Mouse (Mus musculus) NIH3T3 (cell line): ENCODE results near the gene Csf3r.

Experiments used
- DNase-seq: peaks from one replicate; pipeline ENCODE4 v3.0.0-alpha.2; 2012; ENCODE audit warnings: low read depth

The Csf3r gene

DNA sequence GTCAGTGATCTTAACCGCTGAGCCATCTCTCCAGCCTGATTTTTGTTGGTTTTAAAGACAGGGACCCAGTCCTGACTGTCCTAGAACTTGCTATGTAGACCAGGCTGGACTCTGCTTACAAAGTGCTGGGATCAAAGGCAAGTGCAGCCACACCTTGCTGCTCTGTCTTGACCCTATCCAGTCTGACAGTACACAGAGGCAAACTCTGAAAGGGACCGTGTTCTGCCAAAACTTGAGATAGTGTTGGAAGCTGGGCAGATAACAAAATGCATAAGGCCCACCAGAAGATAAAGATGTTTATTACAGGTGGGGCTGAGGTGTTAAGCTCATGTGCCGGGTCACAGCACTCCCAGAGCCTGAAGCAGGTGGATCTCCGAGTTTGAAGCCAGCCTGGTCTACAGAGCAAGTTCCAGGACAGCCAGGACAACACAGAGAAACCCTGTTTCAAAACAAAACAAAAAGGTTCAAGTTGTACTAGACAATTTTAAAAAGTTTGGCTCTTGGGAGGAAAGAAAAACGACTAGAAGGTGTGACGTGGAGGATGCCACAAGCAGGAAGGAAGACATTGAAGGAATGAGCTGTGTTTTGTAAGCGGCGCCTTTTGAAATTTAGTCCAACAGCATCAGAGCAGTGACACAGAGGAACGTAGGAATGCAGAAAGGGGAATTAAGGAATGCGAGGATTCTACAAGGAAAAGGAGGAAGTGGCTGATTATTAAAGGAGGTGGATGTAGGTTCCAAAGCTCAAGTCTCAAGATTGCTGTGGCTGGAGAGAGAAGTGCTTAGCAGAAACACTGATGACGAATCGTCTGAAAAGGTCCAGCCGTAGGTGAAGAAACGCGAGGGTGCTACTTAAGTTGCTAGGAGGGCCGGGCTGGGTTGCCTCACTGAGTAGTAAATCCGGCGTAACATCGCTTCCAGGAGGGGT lies 33.1 kb downstream of the Csf3r start:
- DNase-seq, result peak; percentile 42

DNA sequence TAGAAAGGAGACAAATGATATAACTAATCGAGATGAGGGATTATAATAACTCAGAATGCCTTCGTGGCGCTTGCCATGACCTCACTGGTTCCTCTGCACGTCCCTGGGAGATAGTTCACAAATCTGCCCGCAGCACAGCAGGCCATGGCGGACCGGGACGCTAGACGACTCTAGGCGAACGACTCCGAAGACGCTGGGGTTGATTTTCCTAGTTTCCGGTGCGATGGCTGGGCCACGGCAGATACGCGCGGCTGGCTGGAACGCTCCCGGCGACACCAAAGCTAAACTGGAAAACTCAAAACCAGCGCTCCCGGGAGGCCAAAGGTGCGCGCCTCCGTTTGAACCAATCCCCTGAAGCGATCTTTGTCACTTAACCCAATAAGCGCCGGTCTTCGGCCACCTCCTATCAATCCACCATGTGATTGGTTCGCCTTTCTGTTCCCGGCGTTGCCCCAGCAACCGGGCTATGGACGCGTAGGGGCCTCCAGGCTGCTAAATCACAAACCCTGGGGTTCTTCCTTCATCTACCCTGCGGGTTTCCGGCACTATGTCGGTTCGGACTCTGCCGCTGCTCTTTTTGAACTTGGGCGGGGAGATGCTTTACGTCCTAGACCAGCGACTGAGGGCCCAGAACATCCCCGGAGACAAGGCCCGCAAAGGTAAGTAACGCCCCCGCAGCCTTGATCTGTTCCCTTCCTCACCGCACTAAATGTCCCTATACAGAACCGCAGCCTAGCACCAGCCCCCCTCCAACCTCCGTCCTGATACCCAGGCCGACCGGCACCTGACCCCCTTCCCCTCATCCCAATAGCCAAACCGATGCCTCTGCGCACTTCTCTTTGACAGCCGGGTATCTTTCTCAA lies 34.0 kb downstream of the Csf3r start, which contains the start of gene Oscp1:
Gene Oscp1, plus strand, starts transcription at position 432 of the 863 bp plus-strand sequence.
- peak; percentile 97 for DNase-seq

DNA sequence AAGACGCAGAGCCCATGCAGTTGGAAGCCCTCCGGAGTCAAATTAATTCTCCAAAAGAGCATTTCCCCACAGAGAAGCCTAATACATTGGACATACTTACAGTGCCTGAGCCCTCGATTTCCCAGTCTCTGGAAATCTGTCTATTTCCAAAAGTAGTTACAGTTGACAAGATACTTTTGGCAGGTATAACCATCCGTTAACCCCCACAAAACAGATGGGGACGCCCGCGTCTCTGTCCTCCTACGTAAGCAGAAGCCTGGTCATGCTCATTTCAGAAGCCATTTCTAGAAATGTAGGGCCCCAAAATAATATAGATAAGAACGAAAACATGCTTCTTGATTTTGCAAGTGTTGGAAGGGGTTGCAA lies 34.6 kb downstream of the Csf3r start:
- DNase-seq, result no peak

DNA sequence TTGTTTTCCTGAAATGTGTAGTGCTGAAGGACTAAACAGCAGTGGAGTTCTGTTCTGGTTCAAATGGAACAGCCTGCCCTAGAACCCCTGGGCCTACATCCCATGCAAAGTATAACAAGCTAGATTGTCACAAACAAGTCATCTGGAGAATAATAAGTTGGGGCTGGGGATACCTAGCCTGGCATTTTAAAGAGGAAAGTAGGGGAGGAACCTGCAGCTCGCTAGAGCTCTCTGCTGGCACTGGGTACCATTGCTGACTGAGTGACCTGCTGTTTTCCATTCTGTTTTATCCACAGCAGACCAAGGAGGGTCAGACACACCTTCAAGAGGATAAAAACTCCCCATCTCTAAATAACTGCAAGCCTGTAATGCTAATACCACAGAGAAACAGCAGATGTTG lies 38.5 kb downstream of the Csf3r start:
- peak; percentile 79 for DNase-seq

DNA sequence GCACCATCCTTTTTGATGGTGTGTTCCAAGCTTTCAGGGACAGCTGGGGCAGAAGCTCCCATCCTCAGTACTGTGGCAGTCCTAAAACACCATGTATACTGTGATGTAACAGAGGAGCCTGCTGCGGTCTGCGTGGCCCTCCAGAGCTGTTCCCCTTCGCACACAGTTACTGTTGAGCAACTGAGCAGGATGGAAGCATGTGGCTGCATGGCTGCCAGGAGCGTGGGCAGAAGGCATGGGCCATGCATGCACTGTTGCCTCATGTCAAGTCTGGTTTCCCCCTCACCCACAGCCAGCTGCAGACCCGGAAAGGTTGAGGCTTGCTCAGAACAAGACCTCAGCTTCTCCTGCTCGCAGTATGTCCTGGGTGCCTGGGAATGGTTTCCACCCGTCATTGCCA lies 40.9 kb downstream of the Csf3r start:
- DNase-seq, result no peak

DNA sequence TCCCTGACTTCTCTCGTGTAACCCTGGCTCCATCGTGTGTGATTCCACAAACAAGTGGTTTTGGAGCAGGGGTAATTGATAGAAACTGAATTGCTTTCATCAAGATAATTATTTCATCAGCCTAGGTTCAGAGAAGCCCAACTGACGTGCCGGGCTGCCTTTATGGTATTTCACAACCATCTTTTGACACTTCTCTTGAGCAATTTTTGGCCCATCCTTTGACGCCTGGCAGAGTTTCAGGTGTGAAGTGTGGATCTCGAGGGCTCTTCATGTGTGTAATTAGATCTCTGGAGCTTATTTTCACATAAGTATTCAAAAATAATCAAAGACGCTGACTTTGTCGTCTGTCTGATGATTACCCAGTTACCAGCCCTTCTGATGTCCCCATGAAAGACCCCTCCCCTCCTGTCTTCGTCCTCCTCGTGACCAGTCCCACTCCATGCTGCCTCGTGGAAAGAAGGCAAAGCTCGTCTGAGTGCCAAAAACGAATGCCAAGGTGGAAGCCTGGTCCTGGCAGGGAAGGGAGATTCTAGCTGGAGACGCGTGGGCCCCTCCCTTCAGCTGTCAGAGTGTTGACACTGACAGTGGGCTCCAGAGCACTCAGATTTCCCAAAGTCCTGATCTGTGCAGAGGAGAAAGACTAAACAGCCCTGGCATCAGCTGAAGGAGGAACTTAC lies 43.2 kb downstream of the Csf3r start:
- DNase-seq, result peak; percentile 64

DNA sequence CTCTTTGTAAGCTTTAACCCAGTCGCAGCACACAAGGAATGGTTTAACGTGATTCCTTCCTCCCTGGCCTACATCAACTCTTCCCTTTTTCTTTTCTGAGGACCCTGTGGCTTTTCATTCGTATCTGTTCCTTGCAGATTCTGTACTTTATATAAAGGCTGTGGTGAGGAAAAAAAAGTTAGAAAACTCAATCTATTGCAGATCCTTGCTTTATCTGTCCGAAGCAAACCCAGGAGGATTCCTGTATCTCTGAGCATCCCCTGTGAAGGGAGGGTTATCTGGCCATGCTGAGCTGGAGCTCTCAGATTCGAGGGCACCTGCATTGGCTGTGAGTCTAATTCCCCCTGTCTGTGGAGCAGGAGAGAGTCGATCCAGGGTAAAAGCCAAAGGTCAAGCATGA lies 44.5 kb downstream of the Csf3r start:
- DNase-seq, result no peak

DNA sequence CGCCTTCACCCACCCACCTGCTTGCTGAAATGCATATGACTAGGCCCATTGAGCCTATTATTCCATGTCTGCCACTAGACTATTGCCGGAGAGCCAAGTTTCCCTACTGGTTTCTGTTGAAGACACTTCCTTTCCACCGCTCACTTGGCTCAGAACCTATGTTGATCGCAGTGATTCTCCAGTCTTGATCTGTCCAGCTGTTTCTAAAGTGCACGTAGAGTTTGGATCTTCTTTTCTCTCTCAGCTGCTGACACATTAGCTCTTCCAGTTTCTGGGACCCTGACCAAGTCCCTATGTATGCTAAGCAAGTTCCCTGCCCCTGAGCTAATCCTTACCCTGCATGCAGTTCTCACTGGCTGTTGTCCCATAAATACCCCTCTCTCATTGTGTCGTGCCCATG lies 53.5 kb downstream of the Csf3r start:
- no peak for DNase-seq

DNA sequence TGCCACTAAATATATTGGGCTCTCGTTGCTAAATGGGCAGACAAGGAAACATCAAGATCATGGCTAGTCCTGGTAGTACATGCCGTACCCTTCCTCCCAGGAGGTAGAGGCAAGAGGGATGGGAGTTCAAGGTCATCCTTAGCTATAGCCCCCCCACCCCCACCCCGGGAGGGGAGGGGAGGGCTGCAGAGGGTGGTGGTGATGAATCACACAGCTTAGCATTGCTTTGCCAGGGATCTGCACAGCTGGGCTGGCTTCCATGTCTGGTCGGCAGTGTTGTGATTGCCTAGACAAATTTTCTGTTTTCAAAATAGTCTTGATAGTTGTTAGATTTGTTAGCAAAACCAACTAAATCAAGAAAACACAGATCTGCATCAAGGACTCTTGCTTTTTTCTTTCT lies 54.9 kb downstream of the Csf3r start:
- DNase-seq, result peak; percentile 80

DNA sequence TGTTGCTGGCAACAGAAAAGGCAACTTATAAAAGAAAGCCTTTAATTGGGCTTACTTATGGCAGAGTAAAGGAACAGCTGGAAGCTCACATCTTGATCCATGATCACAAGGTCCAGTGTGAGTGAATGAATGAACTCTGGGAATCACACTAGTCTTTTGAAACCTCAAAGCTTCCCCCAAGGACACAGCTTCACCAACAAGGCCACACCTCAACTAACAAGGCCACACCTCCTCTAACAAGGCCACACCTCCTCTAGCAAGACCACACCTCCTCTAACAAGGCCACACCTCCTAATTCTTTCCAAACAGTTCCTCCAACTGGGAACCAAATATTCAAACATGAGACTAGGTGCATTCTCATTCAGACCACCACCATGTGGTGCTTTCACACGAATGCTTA lies 57.3 kb downstream of the Csf3r start:
- DNase-seq, result no peak

DNA sequence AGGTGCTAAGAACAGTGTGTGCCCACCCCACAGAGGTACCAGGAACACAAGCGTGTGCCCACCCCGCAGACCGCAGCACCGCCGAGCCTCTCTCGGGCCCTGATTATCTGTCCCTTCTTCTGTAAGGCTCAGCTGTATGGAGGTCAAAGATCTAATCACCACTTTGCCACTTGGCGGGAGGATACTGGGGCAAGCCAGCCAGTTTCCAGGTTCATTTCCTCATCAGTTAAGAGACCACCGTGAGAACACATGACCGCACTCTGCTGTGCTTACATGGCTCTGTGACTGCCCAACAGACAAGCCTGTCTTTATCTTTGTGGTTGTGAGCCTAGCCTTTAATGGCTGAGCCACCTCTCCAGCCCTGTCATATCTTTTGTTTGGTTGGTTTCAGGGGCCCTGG lies 58.7 kb downstream of the Csf3r start:
- DNase-seq, result no peak

DNA sequence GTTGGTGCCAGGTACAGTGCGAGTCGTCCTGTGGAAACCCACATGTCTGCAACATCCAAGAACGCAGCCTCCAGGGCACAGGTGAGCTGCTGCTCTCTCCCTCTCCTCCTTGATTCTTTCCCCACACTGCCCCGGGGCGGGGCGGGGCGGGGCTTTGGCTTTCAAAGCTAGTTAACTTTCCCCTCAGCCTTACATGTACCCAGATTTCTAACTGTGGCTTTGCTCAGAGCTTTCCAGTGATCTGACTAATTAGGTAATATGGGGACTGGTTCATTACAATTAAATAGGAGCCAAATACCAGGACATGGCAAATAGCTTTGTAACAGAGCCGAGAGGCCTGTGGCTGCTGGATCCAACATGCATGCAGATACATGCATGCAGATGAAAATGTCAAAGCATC lies 60.0 kb downstream of the Csf3r start:
- DNase-seq, result no peak

DNA sequence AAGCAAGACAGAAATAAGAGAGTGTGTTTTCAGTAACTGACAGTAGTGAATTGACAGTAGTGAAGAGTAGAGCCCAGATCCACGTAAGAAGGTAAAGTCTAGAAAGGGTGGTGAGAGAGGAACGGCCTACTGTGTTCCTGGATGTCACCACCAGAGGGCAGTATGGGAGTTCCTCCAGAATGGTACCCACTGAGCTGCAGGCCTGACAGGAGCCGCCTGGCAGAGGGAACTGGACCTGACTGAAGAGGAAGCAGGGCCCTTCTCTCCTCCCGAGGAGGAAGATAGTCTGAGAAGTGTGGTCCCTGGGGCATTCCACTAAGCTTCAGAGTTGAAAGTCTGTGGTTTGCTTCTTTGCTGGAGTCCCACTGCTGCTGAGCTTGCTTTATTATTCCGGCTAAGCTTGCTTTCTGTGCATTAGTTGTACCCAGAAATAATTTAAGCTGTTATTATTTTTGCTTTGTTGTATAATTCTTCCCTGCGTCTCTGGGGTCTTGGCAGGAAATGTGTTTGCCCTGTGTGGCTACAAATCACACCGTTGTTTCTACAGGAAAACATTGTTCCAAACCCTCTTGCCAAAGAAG lies 61.7 kb downstream of the Csf3r start:
- peak; percentile 95 for DNase-seq

DNA sequence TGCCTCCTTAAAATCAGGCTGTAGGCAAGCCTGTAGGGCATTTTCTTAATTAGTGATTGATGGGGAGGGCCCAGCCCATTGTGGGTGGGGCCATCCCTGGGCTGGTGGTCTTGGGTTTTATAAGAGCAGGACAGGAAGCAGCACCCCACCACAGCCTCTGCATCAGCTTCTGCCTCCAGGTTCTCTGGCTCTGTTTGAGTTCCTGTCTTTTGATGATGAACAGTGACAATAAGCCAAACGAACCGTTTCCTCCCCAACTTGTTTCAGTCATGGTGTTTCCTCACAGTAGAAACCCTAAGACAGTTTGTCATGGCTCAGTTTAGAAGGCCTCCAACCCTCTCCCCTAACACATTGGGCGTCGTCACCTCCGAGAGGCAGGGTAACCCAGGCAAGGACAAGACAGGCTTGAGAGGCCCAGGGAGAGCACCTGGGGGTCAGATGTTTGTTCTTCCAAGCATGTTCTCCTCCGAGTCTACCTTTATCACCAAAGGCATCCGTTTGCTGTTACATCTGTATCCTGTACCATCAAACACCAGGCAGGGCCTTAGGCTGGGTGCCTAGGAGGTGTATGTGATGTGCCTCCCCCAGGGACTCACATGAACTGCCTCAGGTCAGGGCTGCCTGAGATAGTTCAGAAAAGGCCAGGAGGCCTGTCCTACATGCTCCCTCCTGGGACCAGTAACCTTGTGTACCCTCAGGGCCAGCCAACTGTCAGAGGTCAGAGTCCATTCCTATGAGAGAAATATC lies 65.9 kb downstream of the Csf3r start:
- no peak for DNase-seq

DNA sequence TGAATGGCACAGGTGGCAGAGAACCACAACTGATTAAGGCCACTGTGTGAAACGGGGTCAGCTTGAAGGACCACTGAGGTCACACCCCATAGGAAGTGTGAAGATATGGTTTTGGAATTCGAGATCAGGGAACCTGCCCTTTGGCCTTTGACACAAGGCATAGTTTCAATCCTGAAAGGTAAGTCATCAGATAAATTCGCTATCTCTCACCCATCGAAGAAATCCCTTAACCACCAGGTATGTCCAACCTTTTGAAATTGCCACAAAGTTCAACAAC lies 66.4 kb downstream of the Csf3r start:
- DNase-seq, result no peak

DNA sequence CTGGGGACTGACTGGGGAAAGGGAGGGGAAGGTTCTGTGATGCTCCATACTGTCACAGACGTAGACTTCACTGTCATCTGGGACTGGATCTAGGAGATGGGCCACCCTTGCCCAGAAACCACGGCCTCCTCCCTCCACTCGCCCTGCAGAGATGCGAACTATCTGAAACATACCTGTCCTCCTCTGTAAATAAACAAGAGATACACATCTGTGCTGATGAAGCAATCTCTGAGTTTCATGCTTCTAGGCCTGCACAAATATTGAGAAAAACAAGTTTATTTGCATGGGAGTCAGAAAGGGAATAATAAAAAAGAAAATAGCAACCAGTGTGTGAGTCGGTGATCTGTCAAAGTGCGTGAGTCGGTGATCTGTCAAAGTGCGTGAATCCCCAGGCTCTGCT lies 67.5 kb downstream of the Csf3r start:
- DNase-seq, result no peak
